Mouse (Mus musculus) heart, adult 11 months (tissue): Measurements from ENCODE around the gene Myadm.

Experiments
- DNase-seq: peaks from one replicate; pipeline ENCODE4 v3.0.0; 2022

Gene Myadm

DNA sequence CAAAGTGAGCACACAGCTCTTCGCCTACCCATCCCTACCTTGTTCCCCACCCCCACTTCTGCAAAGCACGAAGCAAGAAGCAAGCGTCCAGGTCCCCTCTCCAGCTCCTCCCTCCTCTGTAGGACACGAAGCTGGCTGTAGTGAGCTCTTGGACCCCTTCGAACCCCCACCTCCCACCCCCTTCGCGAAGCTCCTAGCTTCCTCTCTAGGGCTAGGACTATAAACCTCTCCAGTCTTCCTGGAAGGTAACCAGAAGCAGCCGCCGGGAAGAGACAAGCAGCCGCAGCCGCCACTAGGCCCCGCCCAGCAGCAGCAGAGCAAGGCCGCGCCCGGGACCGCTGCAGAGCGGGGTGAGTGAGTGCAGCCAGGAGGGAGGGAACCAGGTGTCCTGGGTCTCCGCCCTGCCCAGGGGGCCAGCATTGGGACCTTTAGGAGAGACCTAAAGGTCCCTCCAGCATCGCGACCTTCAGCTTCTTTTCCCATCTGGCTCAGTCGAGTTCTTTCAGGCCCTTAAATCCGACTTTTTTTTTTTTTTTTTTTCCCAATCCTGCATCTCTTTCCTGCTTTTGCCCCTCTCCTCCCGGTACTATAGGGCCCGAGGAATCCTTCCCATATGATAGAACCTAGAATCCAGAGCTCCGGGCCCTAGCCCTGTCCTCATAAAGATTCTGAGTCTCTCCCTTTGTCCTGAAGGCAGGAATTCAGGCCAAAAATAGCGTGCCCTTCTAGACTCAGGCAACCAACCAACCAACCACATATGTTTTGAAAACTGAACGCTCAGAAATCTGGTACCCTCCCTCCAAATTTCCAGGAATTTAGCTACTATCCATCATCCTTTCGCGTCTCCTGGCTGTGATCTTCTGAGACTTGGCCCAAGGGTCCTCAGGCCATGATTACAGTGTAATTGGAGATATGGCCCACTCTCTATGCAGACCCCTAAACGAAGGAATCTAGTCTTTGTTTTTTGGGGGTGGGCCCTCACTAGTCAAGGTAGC lies at the start of gene Myadm, which contains the start of gene Prkcg:
Gene Myadm (plus strand): TSS at position 105 of the 995 bp plus-strand sequence.
Gene Prkcg (plus strand): TSS at position 204 of the 995 bp plus-strand sequence.
- peak; percentile 99 for DNase-seq

- no peak for DNase-seq
Measured at GRCm38 (mm10) chr7:3239193-3239592, 49.7 kb upstream of the Myadm start.

- no peak for DNase-seq
Measured at GRCm38 (mm10) chr7:3260701-3261100, 28.2 kb upstream of the Myadm start.

- peak; percentile 63 for DNase-seq
Measured at GRCm38 (mm10) chr7:3261446-3261845, 27.4 kb upstream of the Myadm start.

- DNase-seq: peak; percentile 79
Measured at GRCm38 (mm10) chr7:3262789-3263188, 26.1 kb upstream of the Myadm start.

DNA sequence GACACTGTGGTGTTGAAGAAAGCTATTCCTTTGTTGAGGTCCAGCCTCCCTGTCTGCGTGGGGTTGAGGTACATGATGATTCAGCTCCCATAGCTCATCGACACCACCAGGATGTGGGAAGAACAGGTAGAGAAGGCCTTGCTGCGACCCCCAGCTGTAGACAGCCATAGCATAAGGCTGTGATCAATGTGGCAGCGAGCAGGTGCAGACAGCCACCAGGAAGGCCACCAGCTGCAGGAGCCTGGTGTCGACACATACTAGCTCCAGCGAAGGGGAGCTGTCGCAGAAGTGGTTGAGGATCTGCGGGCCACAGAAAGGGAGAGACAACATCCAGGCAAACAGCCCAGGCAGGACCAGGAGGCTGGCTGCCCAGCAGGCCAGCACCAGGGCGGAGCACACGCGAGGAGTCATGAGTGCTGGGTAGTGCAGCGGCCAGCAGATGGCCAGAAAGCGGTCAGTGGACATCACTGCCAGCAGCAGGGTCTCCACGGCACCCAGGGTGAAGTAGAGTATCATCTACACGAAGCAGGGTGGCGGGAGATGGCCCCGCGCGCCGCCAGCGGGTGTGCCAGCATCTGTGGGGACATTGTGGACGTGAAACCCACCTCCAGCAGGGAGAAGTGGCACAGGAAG lies 24.4 kb upstream of the Myadm start:
- peak; percentile 81 for DNase-seq

GRCm38 (mm10) chr7:3265311-3265710 lies 23.6 kb upstream of the Myadm start:
- DNase-seq: no peak

- no peak for DNase-seq
Measured at GRCm38 (mm10) chr7:3267261-3267660, 21.6 kb upstream of the Myadm start.

DNA sequence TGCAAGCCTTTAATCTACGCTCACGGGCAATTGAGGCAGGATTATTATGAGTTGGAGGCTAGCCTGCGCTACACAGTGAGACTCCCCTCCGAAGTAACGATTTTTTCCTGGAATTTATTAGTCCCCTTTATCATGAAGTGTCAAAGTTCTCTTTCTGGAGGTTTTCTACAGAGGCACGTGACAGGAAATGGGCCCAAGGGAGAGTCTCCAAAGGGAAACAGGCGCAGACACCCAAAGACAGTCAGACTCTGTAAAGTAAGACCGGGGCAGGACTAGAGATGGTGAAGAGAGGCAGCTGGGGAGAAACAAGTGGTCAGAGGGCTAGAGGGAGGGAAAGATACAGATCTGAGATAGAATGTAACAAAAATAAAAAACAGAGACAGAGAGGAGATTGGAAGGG lies 21.0 kb upstream of the Myadm start:
- no peak for DNase-seq

- DNase-seq: no peak
Measured at GRCm38 (mm10) chr7:3268291-3268690, 20.6 kb upstream of the Myadm start.

DNA sequence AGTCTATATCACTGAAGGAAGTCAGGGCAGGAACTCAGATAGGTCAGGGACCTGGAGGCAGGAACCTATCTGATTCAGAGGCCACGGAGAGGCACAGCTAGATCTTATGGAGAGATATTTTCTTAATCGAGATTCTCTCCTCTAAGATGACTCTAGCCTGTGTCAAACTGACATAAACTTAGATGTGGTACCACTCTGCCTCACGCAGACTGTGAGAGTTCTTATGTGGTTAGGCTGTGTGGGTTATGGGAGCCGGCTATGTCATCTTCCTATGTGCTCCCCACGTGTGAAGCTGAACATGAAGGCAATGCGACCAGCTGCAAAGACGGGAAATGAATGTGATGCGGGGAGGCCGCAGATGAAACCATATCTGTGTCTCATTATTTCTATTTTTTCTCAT lies 16.7 kb upstream of the Myadm start:
- no peak for DNase-seq

DNA sequence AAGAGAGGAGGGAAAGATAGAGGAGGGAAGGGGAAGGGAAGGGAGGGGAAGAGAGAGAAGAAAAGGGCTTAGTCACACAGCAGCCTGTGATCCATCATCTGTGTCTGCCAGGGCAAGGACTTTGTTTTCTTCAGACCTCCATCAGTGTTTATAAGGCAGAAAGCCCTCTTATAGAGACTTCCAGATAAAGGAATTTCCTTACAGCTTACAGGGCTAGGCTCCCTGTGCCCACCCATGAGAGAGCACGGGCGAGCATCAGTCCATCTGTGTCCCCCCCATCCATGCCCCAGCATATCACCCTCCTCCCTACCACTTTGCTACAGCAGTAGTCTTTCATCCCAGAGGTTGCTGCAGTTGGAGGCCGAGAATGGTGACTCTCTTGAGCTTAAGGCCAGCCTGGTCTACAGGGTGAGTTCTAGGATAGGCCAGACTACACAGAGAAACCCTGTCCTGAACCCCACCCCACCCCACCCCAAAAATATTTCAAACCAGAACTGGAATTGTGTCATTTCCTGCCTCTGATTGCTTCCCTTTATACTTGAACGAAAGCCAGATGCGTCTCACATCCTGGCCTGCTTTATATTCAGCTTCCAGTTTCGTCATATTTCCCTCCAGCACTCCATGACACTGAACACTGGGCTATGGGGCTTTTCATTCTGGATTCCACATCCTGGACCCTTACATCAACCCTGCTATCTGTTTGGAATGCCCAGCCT lies 13.3 kb upstream of the Myadm start:
- peak; percentile 97 for DNase-seq

DNA sequence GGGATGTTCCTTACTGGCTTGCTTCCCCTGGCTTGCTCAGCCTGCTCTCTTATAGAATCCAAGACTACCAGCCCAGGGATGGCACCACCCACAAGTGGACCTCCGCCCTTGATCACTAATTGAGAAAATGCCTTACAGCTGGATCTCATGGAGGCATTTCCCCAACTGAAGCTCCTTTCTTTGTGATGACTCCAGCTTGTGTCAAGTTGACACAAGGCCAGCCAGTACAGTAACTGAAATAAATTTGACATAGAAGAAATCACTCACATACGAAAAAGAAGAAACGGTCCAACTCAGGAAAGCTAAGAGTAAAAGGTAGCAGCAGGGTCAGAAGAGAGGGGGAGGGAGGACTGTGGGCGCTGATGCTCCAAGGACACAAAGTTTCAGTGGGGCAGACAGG lies 12.1 kb upstream of the Myadm start:
- peak; percentile 68 for DNase-seq

- DNase-seq: no peak
Measured at GRCm38 (mm10) chr7:3280080-3280653, 8.7 kb upstream of the Myadm start.

- peak; percentile 97 for DNase-seq
Measured at GRCm38 (mm10) chr7:3280654-3281153, 8.2 kb upstream of the Myadm start.

DNA sequence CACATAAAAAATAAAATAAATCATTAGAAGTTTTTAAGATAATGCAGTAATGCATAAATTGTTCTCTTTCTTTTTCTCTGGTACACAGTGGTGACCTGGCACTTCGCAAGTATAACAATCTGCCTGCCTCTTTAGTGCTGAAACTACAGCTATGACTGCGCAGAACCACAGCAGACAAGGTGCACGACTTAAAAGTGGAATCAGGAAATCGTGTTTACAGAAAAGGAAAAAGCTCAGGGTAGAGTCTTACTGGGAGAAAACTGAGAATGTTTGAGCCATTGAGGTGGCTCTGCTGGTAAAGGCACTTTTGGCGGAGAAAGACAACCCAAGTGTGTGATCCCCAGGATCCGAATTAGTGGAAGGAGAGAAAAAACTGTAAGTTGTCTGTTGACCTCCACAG lies 7.1 kb upstream of the Myadm start:
- DNase-seq: peak; percentile 83

DNA sequence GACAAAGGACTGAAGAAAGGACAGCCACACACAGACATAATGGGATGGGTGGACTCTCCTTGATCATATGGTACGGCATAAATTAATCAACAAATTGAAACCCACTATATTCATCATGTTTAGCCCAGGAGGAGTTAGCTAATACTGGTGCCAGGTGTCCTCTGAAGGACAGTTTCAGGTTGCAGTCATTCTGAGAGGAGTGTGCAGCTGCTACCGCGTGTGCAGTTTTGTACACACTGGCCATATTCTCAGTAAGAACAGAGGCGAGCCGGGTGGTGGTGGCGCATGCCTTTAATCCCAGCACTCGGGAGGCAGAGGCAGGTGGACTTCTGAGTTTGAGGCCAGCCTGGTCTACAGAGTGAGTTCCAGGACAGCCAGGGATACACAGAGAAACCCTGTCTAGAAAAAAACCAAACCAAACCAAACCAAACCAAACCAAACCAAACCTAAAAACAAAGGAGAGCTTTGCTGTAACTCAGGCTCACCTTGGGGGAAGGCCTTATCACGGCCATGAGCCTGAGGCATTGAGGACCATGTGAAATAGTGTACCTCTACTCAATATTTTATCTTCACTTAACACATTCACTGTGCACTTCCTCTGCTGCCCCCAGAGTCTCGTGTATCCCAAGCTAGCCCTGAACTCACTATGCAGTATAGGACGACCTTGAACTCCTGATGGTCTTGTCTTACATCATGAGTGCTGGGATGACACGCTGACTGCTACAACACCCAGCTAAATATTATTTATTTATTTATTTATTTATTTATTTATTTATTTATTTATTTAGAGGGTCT lies 5.6 kb upstream of the Myadm start:
- peak; percentile 61 for DNase-seq

DNA sequence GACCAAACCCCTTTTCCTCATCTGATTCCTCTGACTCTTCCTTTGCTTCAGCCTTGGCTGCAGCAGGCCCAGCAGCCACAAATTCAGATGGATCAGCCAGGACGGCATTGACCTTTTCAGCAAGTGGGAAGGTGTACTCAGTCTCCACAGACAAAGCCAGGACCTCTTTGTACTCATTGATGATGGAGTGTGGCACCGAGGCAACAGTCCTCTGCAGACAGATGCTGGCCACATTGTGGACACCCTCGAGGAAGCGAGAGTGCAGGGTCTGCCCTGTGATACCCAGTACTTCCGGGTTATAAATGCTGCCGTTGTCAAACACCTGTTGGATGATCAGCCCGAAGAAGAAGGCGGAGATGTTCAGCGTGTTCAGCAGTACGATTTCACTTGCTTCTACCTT lies 4.3 kb upstream of the Myadm start:
- DNase-seq: no peak

GRCm38 (mm10) chr7:3286036-3286435 lies 2.8 kb upstream of the Myadm start:
- DNase-seq: no peak

GRCm38 (mm10) chr7:3287186-3287585 lies 1.7 kb upstream of the Myadm start:
- DNase-seq: no peak

DNA sequence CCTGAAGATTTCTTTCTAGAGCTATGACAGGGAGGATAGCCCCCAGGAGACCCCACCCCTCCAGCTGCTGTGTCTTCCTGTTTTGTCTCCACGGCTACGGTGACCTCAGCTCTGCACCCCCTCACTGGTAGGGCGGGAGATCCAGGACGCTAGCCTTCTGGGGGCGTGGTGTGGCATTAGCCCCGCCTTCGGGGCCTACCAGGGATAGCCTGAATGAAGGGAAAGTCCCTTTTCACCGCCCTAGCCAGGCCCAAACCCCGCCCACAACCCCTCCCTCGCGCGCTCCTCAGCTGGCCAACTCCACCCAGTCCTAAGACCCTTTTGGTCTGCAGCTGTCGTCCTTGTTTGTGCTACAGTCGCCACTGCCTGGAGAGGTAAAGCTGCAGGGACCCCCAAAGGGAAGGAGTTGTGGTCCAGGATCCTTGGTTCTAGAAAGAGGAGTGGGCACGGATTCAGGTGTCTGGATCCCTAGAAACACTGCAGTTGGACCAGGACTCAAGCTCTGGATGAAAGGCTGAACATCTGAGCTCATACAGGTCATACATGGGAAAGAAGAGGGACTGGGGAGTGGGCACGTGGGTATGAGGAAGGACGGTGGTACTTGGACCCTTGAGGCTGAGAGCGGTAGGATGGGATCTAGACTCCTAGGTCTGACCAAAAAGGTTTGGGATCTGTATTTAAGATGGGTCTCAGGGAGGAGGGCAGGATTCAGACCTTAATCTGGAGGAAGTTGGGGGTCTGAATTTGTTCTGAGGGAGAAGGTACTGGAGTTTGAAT lies 1.6 kb downstream of the Myadm start:
- peak; percentile 100 for DNase-seq
